Mouse (Mus musculus): ENCODE measurements around the gene Scgb1b17. TPM values are rescaled to one million over a fixed set of nuclear protein-coding genes. Genes with fewer than 3 reads are reported as not detected.
"Not testable (repeated sequence)": the region's sequence is repeated elsewhere in the genome, so short reads cannot be mapped to it uniquely, and the experiment has no call there.

Gene Scgb1b17
- polyA plus RNA-seq (2012): not detected in 2 replicates

GRCm38 (mm10) chr7:33063149-33063548 is at the start of gene Scgb1b17:
Gene Scgb1b17 (plus strand): TSS chr7:33063449.
- TF ChIP-seq GATA1 (IDR thresholded peaks at IDR 0.05; ENCODE audit: low read length): not testable (repeated sequence)

- TF ChIP-seq GATA1 (IDR thresholded peaks at IDR 0.05; ENCODE audit: low read length): not testable (repeated sequence)
Observed at GRCm38 (mm10) chr7:33056461-33056860, 6.8 kb upstream of the Scgb1b17 start, which contains the start of gene Scgb2b17. Gene Scgb2b17 (minus strand): TSS chr7:33056561.

Other genes with a start within 250 kb of the Scgb1b17 start
- gene Scgb2b15, start 233.8 kb upstream of the Scgb1b17 start, polyA plus RNA-seq (2012): not detected in 2 replicates
- not detected in 2 replicates for gene Scgb1b15, start 226.9 kb upstream of the Scgb1b17 start, polyA plus RNA-seq (2012)
- gene Scgb2b17, start 6.9 kb upstream of the Scgb1b17 start, polyA plus RNA-seq (2012): not detected in 2 replicates
- gene Scgb2b18, start 110.4 kb downstream of the Scgb1b17 start, polyA plus RNA-seq (2012): not detected in 2 replicates
- not detected in 2 replicates for gene Scgb1b18, start 122.1 kb downstream of the Scgb1b17 start, polyA plus RNA-seq (2012)
- not detected in 2 replicates for gene Scgb2b19, start 216.9 kb downstream of the Scgb1b17 start, polyA plus RNA-seq (2012)
- gene Scgb1b19, start 223.8 kb downstream of the Scgb1b17 start, polyA plus RNA-seq (2012): not detected in 2 replicates

All from G1E-ER4 (cell line).